In genomic region chr17:33972691-33973090, GRCm38 (mm10) we compare ENCODE assay signal across 14 mouse cellular contexts. TPM values are rescaled to one million over a fixed set of nuclear protein-coding genes. Genes with fewer than 3 reads are reported as not detected.
A peak's percentile ranks its signal among the peaks of the same experiment; 100 is the strongest.
DNase-seq lines count a peak whose midpoint lies in the region; ATAC-seq and TF ChIP-seq lines count a peak whose summit lies in the region.
"Had no signal": no experiment of that assay in that cellular context is flagged by ENCODE, and none has a peak within 500 bp of the region (broad histone marks: within the 10 kb centered on the region; RNA-seq: fewer than 3 reads in every experiment).

No protein-coding gene starts in this region.

- no peak overlapping the region for H3K4me2 ChIP-seq in heart, embryonic 12.5 days
- H3K4me2 ChIP-seq in neural tube, embryonic 11.5 days (ENCODE audit: low read depth): no peak overlapping the region
- no peak overlapping the region for H3K4me2 ChIP-seq in forebrain, embryonic 15.5 days (replicated peaks)
- H3K4me2 ChIP-seq: embryonic facial prominence, embryonic 13.5 days; neural tube, embryonic 13.5 days had no signal

- no peak overlapping the region for H3K4me3 ChIP-seq in heart, embryonic 12.5 days
- no peak overlapping the region for H3K4me3 ChIP-seq in lung, adult 2 months (replicated peaks; ENCODE audit: extremely low read depth, low read depth, low read length)
- no peak overlapping the region for H3K4me3 ChIP-seq in neural tube, embryonic 11.5 days (ENCODE audit: low read depth, low read length)
- no peak overlapping the region for H3K4me3 ChIP-seq in forebrain, embryonic 15.5 days
- H3K4me3 ChIP-seq: embryonic facial prominence, embryonic 13.5 days; neural tube, embryonic 13.5 days had no signal

- intact Hi-C loops in heart, postnatal 10 days (cut with DNase I): no loop called here

- no peak for TF ChIP-seq POLR2A in lung, adult 2 months (IDR thresholded peaks at IDR 0.05; ENCODE audit: borderline replicate concordance, extremely low read depth, low read depth, low read length)

- H3K27me3 ChIP-seq in heart, embryonic 12.5 days (replicated peaks): peaks cover 27% of the 10 kb centered on the region
- H3K27me3 ChIP-seq in neural tube, embryonic 11.5 days (ENCODE audit: control insufficient read depth, insufficient read depth, low read length): peaks cover 9% of the 10 kb centered on the region
- peaks cover 22% of the 10 kb centered on the region for H3K27me3 ChIP-seq in forebrain, embryonic 15.5 days

- WGBS in heart, embryonic 12.5 days: 11% methylated on average over 1 of the region's 1 CpGs
- WGBS in lung, adult 2 months: 11% methylated on average over 1 of the region's 1 CpGs
- 22% methylated on average over 1 of the region's 1 CpGs for WGBS in neural tube, embryonic 11.5 days
- WGBS in forebrain, embryonic 15.5 days: 12% methylated on average over 1 of the region's 1 CpGs

- no peak overlapping the region for H3K9ac ChIP-seq in heart, embryonic 12.5 days
- no peak overlapping the region for H3K9ac ChIP-seq in neural tube, embryonic 11.5 days (ENCODE audit: low read length)
- H3K9ac ChIP-seq in forebrain, embryonic 15.5 days (replicated peaks): no peak overlapping the region
- H3K9ac ChIP-seq: embryonic facial prominence, embryonic 13.5 days; neural tube, embryonic 13.5 days had no signal

- no peak overlapping the region for H3K27ac ChIP-seq in heart, embryonic 12.5 days (ENCODE audit: poor library complexity, severe bottlenecking)
- H3K27ac ChIP-seq in neural tube, embryonic 11.5 days (ENCODE audit: low read depth, low read length): no peak overlapping the region
- H3K27ac ChIP-seq in forebrain, embryonic 15.5 days (replicated peaks): no peak overlapping the region
- H3K27ac ChIP-seq: embryonic facial prominence, embryonic 13.5 days; macrophage; neural tube, embryonic 13.5 days had no signal

- H3K4me1 ChIP-seq in heart, embryonic 12.5 days (replicated peaks): peaks cover 1% of the 10 kb centered on the region
- no peaks in the 10 kb centered on the region for H3K4me1 ChIP-seq in lung, adult 2 months (ENCODE audit: control insufficient read depth, insufficient read depth, low read length)
- H3K4me1 ChIP-seq in neural tube, embryonic 11.5 days (ENCODE audit: control insufficient read depth, insufficient read depth, low read length): no peaks in the 10 kb centered on the region
- no peaks in the 10 kb centered on the region for H3K4me1 ChIP-seq in forebrain, embryonic 15.5 days
- H3K4me1 ChIP-seq: embryonic facial prominence, embryonic 13.5 days had no signal

- TF ChIP-seq CTCF in lung, adult 2 months (IDR thresholded peaks at IDR 0.05; ENCODE audit: insufficient read depth, low read length): no peak

- ATAC-seq in heart, embryonic 12.5 days (ENCODE audit: insufficient number of reproducible peaks, low FRiP score): no peak
- ATAC-seq in neural tube, embryonic 11.5 days (ENCODE audit: insufficient read depth, low FRiP score, low TSS enrichment): no peak
- no peak for ATAC-seq in forebrain, embryonic 15.5 days (replicated peaks)
- no peak for ATAC-seq in monocyte, adult 5-6 weeks (replicated peaks; ENCODE audit: insufficient number of reproducible peaks, low FRiP score, low TSS enrichment, poor library complexity, severe bottlenecking)

- H3K36me3 ChIP-seq in heart, embryonic 12.5 days: no peaks in the 10 kb centered on the region
- no peaks in the 10 kb centered on the region for H3K36me3 ChIP-seq in neural tube, embryonic 11.5 days (ENCODE audit: control insufficient read depth, insufficient read depth, low read length)
- H3K36me3 ChIP-seq in forebrain, embryonic 15.5 days: no peaks in the 10 kb centered on the region
- H3K36me3 ChIP-seq: embryonic facial prominence, embryonic 13.5 days; neural tube, embryonic 13.5 days had no signal

- DNase-seq in heart, postnatal 10 days: peak; percentile 45 to 67
- peak; percentile 68 for DNase-seq in lung, postnatal 10 days
- DNase-seq in lung, adult 2 months: no peak
- peak; percentile 71 for DNase-seq in embryo, embryonic 10.5 days (ENCODE audit: low spot score)
- DNase-seq in neural tube, embryonic 11.5 days (ENCODE audit: low spot score): peak; percentile 29
- DNase-seq: gastrocnemius, postnatal 10 days; kidney, adult 8-10 months; thymus, postnatal 36 days had no signal

- H3K9me3 ChIP-seq in heart, embryonic 12.5 days (replicated peaks): peaks cover 3% of the 10 kb centered on the region; the same call in 1 of the 2 replicates
- H3K9me3 ChIP-seq in neural tube, embryonic 11.5 days (ENCODE audit: control insufficient read depth, low read length): no peaks in the 10 kb centered on the region
- no peaks in the 10 kb centered on the region for H3K9me3 ChIP-seq in forebrain, embryonic 15.5 days
- H3K9me3 ChIP-seq: embryonic facial prominence, embryonic 13.5 days; neural tube, embryonic 13.5 days had no signal

RNA-seq across cellular contexts. Expression of gene Rps18, which starts 16.9 kb away (rescaled TPM):
- total RNA-seq in heart, postnatal 10 days (2021): 100 to 1,000 TPM; 566 to 572 TPM
- polyA plus RNA-seq in heart, embryonic 12.5 days (2016; fragmentation: Nextera tagmentation; extraction: Ambion mirVana): 850 and 856 TPM in 2 replicates
- polyA plus RNA-seq in lung, adult 2 months (2012; rRNA removed): 260 and 331 TPM in 2 replicates
- 1,341 and 1,360 TPM in 2 replicates for polyA plus RNA-seq in neural tube, embryonic 11.5 days (2014; fragmentation: Nextera tagmentation; extraction: Ambion mirVana)
- polyA plus RNA-seq in forebrain, embryonic 15.5 days (2015; fragmentation: Nextera tagmentation; extraction: Ambion mirVana): 864 and 971 TPM in 2 replicates
- total RNA-seq in monocyte, adult 5-6 weeks (2017): 765 to 894 TPM (median 817 TPM) in 3 replicates

RNA-seq across cellular contexts. Expression of gene Vps52, which starts 17.1 kb away (rescaled TPM):
- 10 to 100 TPM; 36.3 to 36.8 TPM for total RNA-seq in heart, postnatal 10 days (2021)
- polyA plus RNA-seq in heart, embryonic 12.5 days (2016; fragmentation: Nextera tagmentation; extraction: Ambion mirVana): 43.0 and 43.9 TPM in 2 replicates
- 62.8 and 70.3 TPM in 2 replicates for polyA plus RNA-seq in lung, adult 2 months (2012; rRNA removed)
- polyA plus RNA-seq in neural tube, embryonic 11.5 days (2014; fragmentation: Nextera tagmentation; extraction: Ambion mirVana): 40.7 and 43.8 TPM in 2 replicates
- polyA plus RNA-seq in forebrain, embryonic 15.5 days (2015; fragmentation: Nextera tagmentation; extraction: Ambion mirVana): 75.8 and 79.7 TPM in 2 replicates
- total RNA-seq in monocyte, adult 5-6 weeks (2017): 16.8 to 32.7 TPM (median 25.1 TPM) in 3 replicates

RNA-seq across cellular contexts. Expression of gene B3galt4, which starts 21.4 kb away (rescaled TPM):
- 1 to 10 TPM; 2.7 to 3.7 TPM for total RNA-seq in heart, postnatal 10 days (2021)
- 7.2 and 7.4 TPM in 2 replicates for polyA plus RNA-seq in heart, embryonic 12.5 days (2016; fragmentation: Nextera tagmentation; extraction: Ambion mirVana)
- polyA plus RNA-seq in lung, adult 2 months (2012; rRNA removed): 11.4 and 12.6 TPM in 2 replicates
- 4.4 and 4.9 TPM in 2 replicates for polyA plus RNA-seq in neural tube, embryonic 11.5 days (2014; fragmentation: Nextera tagmentation; extraction: Ambion mirVana)
- polyA plus RNA-seq in forebrain, embryonic 15.5 days (2015; fragmentation: Nextera tagmentation; extraction: Ambion mirVana): 10.1 and 10.4 TPM in 2 replicates
- 2.6 to 4.6 TPM (median 3.5 TPM) in 3 replicates for total RNA-seq in monocyte, adult 5-6 weeks (2017)

RNA-seq across cellular contexts. Expression of gene H2-K1, which starts 27.5 kb away (rescaled TPM):
- total RNA-seq in heart, postnatal 10 days (2021): 10 to 100 TPM; 54.8 to 56.2 TPM
- polyA plus RNA-seq in heart, embryonic 12.5 days (2016; fragmentation: Nextera tagmentation; extraction: Ambion mirVana): 16.1 and 18.3 TPM in 2 replicates
- polyA plus RNA-seq in lung, adult 2 months (2012; rRNA removed): 2,389 and 3,036 TPM in 2 replicates
- 20.2 and 23.1 TPM in 2 replicates for polyA plus RNA-seq in neural tube, embryonic 11.5 days (2014; fragmentation: Nextera tagmentation; extraction: Ambion mirVana)
- 8.1 and 13.0 TPM in 2 replicates for polyA plus RNA-seq in forebrain, embryonic 15.5 days (2015; fragmentation: Nextera tagmentation; extraction: Ambion mirVana)
- total RNA-seq in monocyte, adult 5-6 weeks (2017): 3,712 to 3,894 TPM (median 3,837 TPM) in 3 replicates

RNA-seq across cellular contexts. Expression of gene Wdr46, which starts 32.2 kb away (rescaled TPM):
- 10 to 100 TPM; 12.4 to 12.6 TPM for total RNA-seq in heart, postnatal 10 days (2021)
- polyA plus RNA-seq in heart, embryonic 12.5 days (2016; fragmentation: Nextera tagmentation; extraction: Ambion mirVana): 25.3 and 26.5 TPM in 2 replicates
- polyA plus RNA-seq in lung, adult 2 months (2012; rRNA removed): 13.4 and 16.8 TPM in 2 replicates
- polyA plus RNA-seq in neural tube, embryonic 11.5 days (2014; fragmentation: Nextera tagmentation; extraction: Ambion mirVana): 29.5 and 33.4 TPM in 2 replicates
- 31.0 and 33.4 TPM in 2 replicates for polyA plus RNA-seq in forebrain, embryonic 15.5 days (2015; fragmentation: Nextera tagmentation; extraction: Ambion mirVana)
- total RNA-seq in monocyte, adult 5-6 weeks (2017): 11.1 to 17.8 TPM (median 16.3 TPM) in 3 replicates
